Mouse (Mus musculus) E14TG2a.4 (cell line): ENCODE results near the gene Dnmbp.

ENCODE experiments used
- CTCF ChIP-seq: conservative IDR thresholded peaks from 2 replicates; pipeline ENCODE4 v1.5.1; 2014; ENCODE audit warnings: low read length
- NANOG ChIP-seq: IDR thresholded peaks from 2 replicates; pipeline ENCODE4 v1.6.1; 2014; ENCODE audit warnings: borderline replicate concordance, low read length, mixed read lengths
- POU5F1 ChIP-seq: IDR thresholded peaks from 2 replicates; pipeline ENCODE4 v1.6.1; 2014; ENCODE audit warnings: low read length, borderline replicate concordance

- no peak for TF ChIP-seq CTCF
- TF ChIP-seq NANOG = no peak
- TF ChIP-seq POU5F1 = no peak
These were observed 25.0 kb downstream of the Dnmbp start for GRCm38 (mm10) chr19:43914986-43915385.
